Mouse (Mus musculus) olfactory bulb, adult 2 months (tissue): Measurements from ENCODE around the gene Psph.

Experiments
- CTCF ChIP-seq: fragments of 200-500 bp; IDR thresholded peaks from 2 replicates; pipeline ENCODE4 v1.5.1; 2012; ENCODE audit warnings: low read depth, mild to moderate bottlenecking, low read length, moderate library complexity; ENCODE audit not compliant: insufficient read depth
- POLR2A ChIP-seq: fragments of 200-500 bp; IDR thresholded peaks from 2 replicates; pipeline ENCODE4 v1.6.1; 2012; ENCODE audit warnings: mild to moderate bottlenecking, low read depth, low read length, moderate library complexity; ENCODE audit not compliant: insufficient read depth

GRCm38 (mm10) chr5:129786818-129787790 lies at the start of gene Psph:
- TF ChIP-seq POLR2A: peak; percentile 74
- TF ChIP-seq CTCF: no peak
